In genomic region chr5:28298161-28298560, GRCm38 (mm10) we compare ENCODE assay signal across 29 mouse cellular contexts. TPM values are rescaled to one million over a fixed set of nuclear protein-coding genes. Genes with fewer than 3 reads are reported as not detected.
DNase-seq lines count a peak whose midpoint lies in the region; ATAC-seq and TF ChIP-seq lines count a peak whose summit lies in the region.
"Had no signal": no experiment of that assay in that cellular context is flagged by ENCODE, and none has a peak within 500 bp of the region (broad histone marks: within the 10 kb centered on the region; RNA-seq: fewer than 3 reads in every experiment).

No protein-coding gene starts in this region.

- no peaks in the 10 kb centered on the region for H3K36me3 ChIP-seq in forebrain, embryonic 15.5 days
- H3K36me3 ChIP-seq in forebrain, embryonic 12.5 days (replicated peaks), result no peaks in the 10 kb centered on the region
- H3K36me3 ChIP-seq in liver, postnatal 0 days (replicated peaks; ENCODE audit: insufficient read depth, low read length), result no peaks in the 10 kb centered on the region
- no peaks in the 10 kb centered on the region for H3K36me3 ChIP-seq in limb, embryonic 10.5 days
- H3K36me3 ChIP-seq: embryonic facial prominence, embryonic 10.5 days; embryonic facial prominence, embryonic 15.5 days; limb, embryonic 12.5 days; liver, embryonic 13.5 days; midbrain, embryonic 13.5 days had no signal

- 83% methylated on average over 5 of the region's 5 CpGs for WGBS in forebrain, embryonic 15.5 days
- 83% methylated on average over 5 of the region's 5 CpGs for WGBS in forebrain, embryonic 12.5 days
- 35% methylated on average over 5 of the region's 5 CpGs for WGBS in liver, postnatal 0 days (ENCODE audit: insufficient replicate concordance)
- WGBS in limb, embryonic 10.5 days, result 86% methylated on average over 5 of the region's 5 CpGs

- no peak for TF ChIP-seq EP300 in liver, postnatal 0 days (IDR thresholded peaks at IDR 0.05; ENCODE audit: low read depth)

- no peak overlapping the region for H3K9ac ChIP-seq in forebrain, embryonic 15.5 days (replicated peaks)
- H3K9ac ChIP-seq in forebrain, embryonic 12.5 days, result no peak overlapping the region
- H3K9ac ChIP-seq in liver, postnatal 0 days (replicated peaks), result no peak overlapping the region
- H3K9ac ChIP-seq: embryonic facial prominence, embryonic 15.5 days; hindbrain, embryonic 14.5 days; limb, embryonic 12.5 days; liver, embryonic 13.5 days; midbrain, embryonic 13.5 days had no signal

- H3K27ac ChIP-seq in forebrain, embryonic 15.5 days (replicated peaks), result peak overlapping the region; percentile 41
- no peak overlapping the region for H3K27ac ChIP-seq in forebrain, embryonic 12.5 days
- no peak overlapping the region for H3K27ac ChIP-seq in liver, postnatal 0 days (ENCODE audit: low read depth)
- H3K27ac ChIP-seq in limb, embryonic 10.5 days, result no peak overlapping the region
- H3K27ac ChIP-seq: embryonic facial prominence, embryonic 10.5 days; embryonic facial prominence, embryonic 15.5 days; gastrocnemius, adult 2 months; hindbrain, embryonic 14.5 days; limb, embryonic 12.5 days; liver, embryonic 13.5 days; macrophage; midbrain, embryonic 13.5 days had no signal

- no peaks in the 10 kb centered on the region for H3K4me1 ChIP-seq in forebrain, embryonic 15.5 days
- H3K4me1 ChIP-seq in forebrain, embryonic 12.5 days, result no peaks in the 10 kb centered on the region
- no peaks in the 10 kb centered on the region for H3K4me1 ChIP-seq in liver, postnatal 0 days (ENCODE audit: insufficient read depth)
- H3K4me1 ChIP-seq in limb, embryonic 10.5 days, result no peaks in the 10 kb centered on the region
- H3K4me1 ChIP-seq: embryonic facial prominence, embryonic 10.5 days; embryonic facial prominence, embryonic 15.5 days; limb, embryonic 12.5 days; liver, embryonic 13.5 days; midbrain, embryonic 13.5 days had no signal

- no peaks in the 10 kb centered on the region for H3K27me3 ChIP-seq in forebrain, embryonic 15.5 days
- H3K27me3 ChIP-seq in forebrain, embryonic 12.5 days, result no peaks in the 10 kb centered on the region
- no peaks in the 10 kb centered on the region for H3K27me3 ChIP-seq in liver, postnatal 0 days (ENCODE audit: insufficient read depth, low read length)
- H3K27me3 ChIP-seq in limb, embryonic 10.5 days (ENCODE audit: low read depth, poor library complexity, severe bottlenecking), result no peaks in the 10 kb centered on the region
- H3K27me3 ChIP-seq: embryonic facial prominence, embryonic 15.5 days; limb, embryonic 12.5 days; liver, embryonic 13.5 days; midbrain, embryonic 13.5 days had no signal

- no peak overlapping the region for H3K4me3 ChIP-seq in forebrain, embryonic 15.5 days
- H3K4me3 ChIP-seq in forebrain, embryonic 12.5 days (replicated peaks), result no peak overlapping the region
- no peak overlapping the region for H3K4me3 ChIP-seq in liver, postnatal 0 days (ENCODE audit: low read depth, low read length)
- no peak overlapping the region for H3K4me3 ChIP-seq in limb, embryonic 10.5 days
- H3K4me3 ChIP-seq: embryonic facial prominence, embryonic 10.5 days; embryonic facial prominence, embryonic 15.5 days; gastrocnemius, adult 2 months; limb, embryonic 12.5 days; liver, embryonic 13.5 days; midbrain, embryonic 13.5 days had no signal

- DNase-seq in liver, result peak; percentile 7
- no peak for DNase-seq in liver, postnatal 0 days
- no peak for DNase-seq in limb, embryonic 10.5 days (ENCODE audit: low spot score)
- DNase-seq: adrenal gland, adult 8-10 months; cerebellum, adult 2 months; cerebellum, postnatal 14 days; gastrocnemius, adult 2 months; heart, postnatal 4 days; kidney, adult 11 months; kidney, postnatal 14 days; layer of hippocampus, adult 9-11 months; liver, embryonic 13.5 days; lung, adult 2 months; lung, postnatal 10 days had no signal

- ATAC-seq in forebrain, embryonic 15.5 days (replicated peaks), result peak; percentile 11; the same call in 1 of the 2 replicates
- ATAC-seq in forebrain, embryonic 12.5 days (ENCODE audit: low FRiP score), result no peak
- ATAC-seq in liver, postnatal 0 days, result no peak
- ATAC-seq in common myeloid progenitor, adult 5-6 weeks (replicated peaks; ENCODE audit: low read depth, poor library complexity, severe bottlenecking), result peak; percentile 97
- ATAC-seq in megakaryocyte progenitor cell, adult 5-6 weeks (replicated peaks; ENCODE audit: poor library complexity), result peak; percentile 88
- no peak for ATAC-seq in inflammation-experienced regulatory T-cells, adult 6 months
- ATAC-seq: midbrain, embryonic 13.5 days had no signal

- H3K4me2 ChIP-seq in forebrain, embryonic 15.5 days (replicated peaks), result no peak overlapping the region
- no peak overlapping the region for H3K4me2 ChIP-seq in forebrain, embryonic 12.5 days
- H3K4me2 ChIP-seq in liver, postnatal 0 days (ENCODE audit: low read depth, low read length), result no peak overlapping the region
- H3K4me2 ChIP-seq: embryonic facial prominence, embryonic 15.5 days; hindbrain, embryonic 14.5 days; limb, embryonic 12.5 days; liver, embryonic 13.5 days; midbrain, embryonic 13.5 days had no signal

- H3K9me3 ChIP-seq in forebrain, embryonic 15.5 days, result no peaks in the 10 kb centered on the region
- no peaks in the 10 kb centered on the region for H3K9me3 ChIP-seq in forebrain, embryonic 12.5 days
- H3K9me3 ChIP-seq in liver, postnatal 0 days (ENCODE audit: low read length), result no peaks in the 10 kb centered on the region
- no peaks in the 10 kb centered on the region for H3K9me3 ChIP-seq in limb, embryonic 10.5 days (replicated peaks)
- H3K9me3 ChIP-seq: embryonic facial prominence, embryonic 10.5 days; embryonic facial prominence, embryonic 15.5 days; limb, embryonic 12.5 days; liver, embryonic 13.5 days; midbrain, embryonic 13.5 days had no signal

- TF ChIP-seq CTCF in liver, postnatal 0 days (IDR thresholded peaks at IDR 0.05; ENCODE audit: low read depth), result no peak

RNA-seq across cellular contexts. Expression of gene Rbm33, which starts 18.8 kb away (rescaled TPM):
- polyA plus RNA-seq in forebrain, embryonic 15.5 days (2015; fragmentation: Nextera tagmentation; extraction: Ambion mirVana), result 17.5 and 19.6 TPM in 2 replicates
- 24.3 and 26.7 TPM in 2 replicates for polyA plus RNA-seq in forebrain, embryonic 12.5 days (2016; fragmentation: Nextera tagmentation; extraction: Ambion mirVana)
- 4.4 and 5.4 TPM in 2 replicates for polyA plus RNA-seq in liver, postnatal 0 days (2015; fragmentation: Nextera tagmentation; extraction: Ambion mirVana)
- 24.0 and 55.4 TPM in 2 replicates for total RNA-seq in common myeloid progenitor, adult 5-6 weeks (2017)
- total RNA-seq in megakaryocyte progenitor cell, adult 5-6 weeks (2015), result 30.7 and 35.4 TPM in 2 replicates
- total RNA-seq in megakaryocyte progenitor cell, adult 5-6 weeks (2017), result 35.4 and 54.0 TPM in 2 replicates
- 13.5 and 16.1 TPM in 2 replicates for polyA plus RNA-seq in limb, embryonic 10.5 days (2016; fragmentation: Nextera tagmentation; extraction: Ambion mirVana)
- polyA plus RNA-seq in inflammation-experienced regulatory T-cells, adult 6 months (2017; shearing (Covaris generic)), result 10 to 100 TPM in 2 of 3 experiments, 1 to 10 TPM in 1; 9.1 to 14.9 (median 13.9) TPM

RNA-seq across cellular contexts. Expression of gene Cnpy1, which starts 52.6 kb away (rescaled TPM):
- 0.70 and 1.2 TPM in 2 replicates for polyA plus RNA-seq in forebrain, embryonic 15.5 days (2015; fragmentation: Nextera tagmentation; extraction: Ambion mirVana)
- 2.9 and 3.2 TPM in 2 replicates for polyA plus RNA-seq in forebrain, embryonic 12.5 days (2016; fragmentation: Nextera tagmentation; extraction: Ambion mirVana)
- polyA plus RNA-seq in liver, postnatal 0 days (2015; fragmentation: Nextera tagmentation; extraction: Ambion mirVana), result not detected in 2 replicates
- total RNA-seq in common myeloid progenitor, adult 5-6 weeks (2017), result not detected in 2 replicates
- not detected in 2 replicates for total RNA-seq in megakaryocyte progenitor cell, adult 5-6 weeks (2015)
- not detected in 2 replicates for total RNA-seq in megakaryocyte progenitor cell, adult 5-6 weeks (2017)
- 0.18 TPM in 1 of 2 replicates, not detected in the other for polyA plus RNA-seq in limb, embryonic 10.5 days (2016; fragmentation: Nextera tagmentation; extraction: Ambion mirVana)
- polyA plus RNA-seq in inflammation-experienced regulatory T-cells, adult 6 months (2017; shearing (Covaris generic)), result not detected
- total RNA-seq: adrenal gland, adult 8-10 months; gastrocnemius, adult 2 months; gastrocnemius, postnatal 4 days; heart, postnatal 4 days; monocyte, adult 5-6 weeks had no signal
- polyA plus RNA-seq: heart, embryonic 16.5 days; limb, embryonic 12.5 days; macrophage; stomach, embryonic 14.5 days had no signal

Comparison
In these comparisons a context has a peak if more than half of its experiments do, and no peak if none do; other contexts are left out.
1. ATAC-seq: peak in forebrain, embryonic 15.5 days (single experiment), common myeloid progenitor, adult 5-6 weeks (single experiment) and megakaryocyte progenitor cell, adult 5-6 weeks (single experiment); none in forebrain, embryonic 12.5 days (single experiment), liver, postnatal 0 days (single experiment) and inflammation-experienced regulatory T-cells, adult 6 months (single experiment).